Mouse (Mus musculus): ENCODE data around the gene Rnf167.
A peak's percentile ranks its signal among the peaks of the same experiment; 100 is the strongest.

- TF ChIP-seq CTCF (IDR thresholded peaks at IDR 0.05; ENCODE audit: control insufficient read depth, insufficient read depth, insufficient read length) (peak; percentile 2), MYOG (IDR thresholded peaks at IDR 0.05; ENCODE audit: control insufficient read depth, extremely low read depth, insufficient read length) (no peak), MAX (IDR thresholded peaks at IDR 0.05) (no peak), CEBPB (IDR thresholded peaks at IDR 0.05; ENCODE audit: low read depth) (no peak), USF1 (IDR thresholded peaks at IDR 0.05; ENCODE audit: low read depth) (no peak), MYOD1 (IDR thresholded peaks at IDR 0.05; ENCODE audit: control insufficient read depth, insufficient read length, low read depth) (no peak)
These were observed 34.5 kb upstream of the Rnf167 start for GRCm38 (mm10) chr11:70612505-70612904.
